Comparison of ENCODE assay signal across 20 mouse cellular contexts in genomic region chr5:113623052-113623451, GRCm38 (mm10). TPM values are rescaled to one million over a fixed set of nuclear protein-coding genes. Genes with fewer than 3 reads are reported as not detected.
DNase-seq lines count a peak whose midpoint lies in the region; ATAC-seq lines count a peak whose summit lies in the region.
"Had no signal": no experiment of that assay in that cellular context is flagged by ENCODE, and none has a peak within 500 bp of the region (broad histone marks: within the 10 kb centered on the region; RNA-seq: fewer than 3 reads in every experiment).

No protein-coding gene starts in this region.

- H3K36me3 ChIP-seq in forebrain, embryonic 10.5 days (replicated peaks) = no peaks in the 10 kb centered on the region
- no peaks in the 10 kb centered on the region for H3K36me3 ChIP-seq in forebrain, embryonic 16.5 days (ENCODE audit: control insufficient read depth, insufficient read depth)
- H3K36me3 ChIP-seq in midbrain, embryonic 11.5 days (ENCODE audit: control insufficient read depth, insufficient read depth, low read length) = no peaks in the 10 kb centered on the region
- H3K36me3 ChIP-seq in midbrain, embryonic 15.5 days (replicated peaks) = no peaks in the 10 kb centered on the region
- H3K36me3 ChIP-seq in embryonic facial prominence, embryonic 11.5 days (replicated peaks; ENCODE audit: control insufficient read depth, insufficient read depth, low read depth, low read length) = no peaks in the 10 kb centered on the region
- H3K36me3 ChIP-seq: embryonic facial prominence, embryonic 15.5 days; forebrain, embryonic 15.5 days; G1E; heart, embryonic 12.5 days; hindbrain, embryonic 13.5 days had no signal

- H3K9me3 ChIP-seq in forebrain, embryonic 10.5 days = no peaks in the 10 kb centered on the region
- no peaks in the 10 kb centered on the region for H3K9me3 ChIP-seq in forebrain, embryonic 16.5 days (ENCODE audit: control insufficient read depth, low read length)
- H3K9me3 ChIP-seq in midbrain, embryonic 11.5 days (ENCODE audit: control insufficient read depth, low read length) = no peaks in the 10 kb centered on the region
- H3K9me3 ChIP-seq in midbrain, embryonic 15.5 days = no peaks in the 10 kb centered on the region
- no peaks in the 10 kb centered on the region for H3K9me3 ChIP-seq in embryonic facial prominence, embryonic 11.5 days (replicated peaks; ENCODE audit: control insufficient read depth, low read length)
- H3K9me3 ChIP-seq: embryonic facial prominence, embryonic 15.5 days; forebrain, embryonic 15.5 days; hindbrain, embryonic 13.5 days had no signal

- H3K27ac ChIP-seq in forebrain, embryonic 10.5 days = peak overlapping the region; percentile 67
- no peak overlapping the region for H3K27ac ChIP-seq in forebrain, embryonic 16.5 days (ENCODE audit: low read length)
- no peak overlapping the region for H3K27ac ChIP-seq in midbrain, embryonic 11.5 days (ENCODE audit: low read depth, low read length)
- H3K27ac ChIP-seq in midbrain, embryonic 15.5 days = no peak overlapping the region
- H3K27ac ChIP-seq in embryonic facial prominence, embryonic 11.5 days (replicated peaks; ENCODE audit: low read depth, low read length) = no peak overlapping the region
- H3K27ac ChIP-seq: embryonic facial prominence, embryonic 15.5 days; forebrain, embryonic 15.5 days; heart, adult 2 months; hindbrain, embryonic 13.5 days; hindbrain, postnatal 0 days had no signal

- no peak for ATAC-seq in forebrain, embryonic 16.5 days
- no peak for ATAC-seq in midbrain, embryonic 11.5 days (ENCODE audit: low FRiP score)
- ATAC-seq in midbrain, embryonic 15.5 days (replicated peaks) = no peak
- no peak for ATAC-seq in embryonic facial prominence, embryonic 11.5 days (replicated peaks; ENCODE audit: insufficient number of reproducible peaks, low FRiP score, low TSS enrichment, low read depth)
- ATAC-seq: forebrain, embryonic 15.5 days; hindbrain, postnatal 0 days had no signal

- no peak overlapping the region for H3K9ac ChIP-seq in forebrain, embryonic 16.5 days (replicated peaks; ENCODE audit: low read depth, low read length)
- H3K9ac ChIP-seq in midbrain, embryonic 11.5 days (ENCODE audit: low read length) = no peak overlapping the region
- H3K9ac ChIP-seq in midbrain, embryonic 15.5 days = no peak overlapping the region
- H3K9ac ChIP-seq in embryonic facial prominence, embryonic 11.5 days (replicated peaks; ENCODE audit: low read length) = no peak overlapping the region
- H3K9ac ChIP-seq: embryonic facial prominence, embryonic 15.5 days; forebrain, embryonic 15.5 days; heart, embryonic 12.5 days; hindbrain, embryonic 13.5 days had no signal

- peaks cover 32% of the 10 kb centered on the region for H3K4me1 ChIP-seq in forebrain, embryonic 10.5 days
- no peaks in the 10 kb centered on the region for H3K4me1 ChIP-seq in forebrain, embryonic 16.5 days (replicated peaks; ENCODE audit: control insufficient read depth, insufficient read depth, low read length)
- H3K4me1 ChIP-seq in midbrain, embryonic 11.5 days (ENCODE audit: control insufficient read depth, insufficient read depth, low read length) = peaks cover 3% of the 10 kb centered on the region; the same call in 1 of the 2 replicates
- peaks cover 6% of the 10 kb centered on the region; the same call in 1 of the 2 replicates for H3K4me1 ChIP-seq in midbrain, embryonic 15.5 days
- H3K4me1 ChIP-seq in embryonic facial prominence, embryonic 11.5 days (ENCODE audit: control insufficient read depth, insufficient read depth, low read length) = no peaks in the 10 kb centered on the region

- WGBS in forebrain, embryonic 10.5 days = 13% methylated on average over 2 of the region's 2 CpGs
- 26% methylated on average over 1 of the region's 2 CpGs for WGBS in forebrain, embryonic 16.5 days
- WGBS in midbrain, embryonic 11.5 days = 7% methylated on average over 2 of the region's 2 CpGs
- 11% methylated on average over 2 of the region's 2 CpGs for WGBS in midbrain, embryonic 15.5 days
- WGBS in embryonic facial prominence, embryonic 11.5 days = 13% methylated on average over 2 of the region's 2 CpGs

- no peaks in the 10 kb centered on the region for H3K27me3 ChIP-seq in forebrain, embryonic 10.5 days (ENCODE audit: poor library complexity, severe bottlenecking)
- H3K27me3 ChIP-seq in forebrain, embryonic 16.5 days (replicated peaks; ENCODE audit: control insufficient read depth, insufficient read depth, low read length) = no peaks in the 10 kb centered on the region
- H3K27me3 ChIP-seq in midbrain, embryonic 11.5 days (ENCODE audit: control insufficient read depth, insufficient read depth, low read length) = no peaks in the 10 kb centered on the region
- no peaks in the 10 kb centered on the region for H3K27me3 ChIP-seq in midbrain, embryonic 15.5 days (replicated peaks)
- no peaks in the 10 kb centered on the region for H3K27me3 ChIP-seq in embryonic facial prominence, embryonic 11.5 days (ENCODE audit: control insufficient read depth, insufficient read depth, low read length)
- H3K27me3 ChIP-seq: embryonic facial prominence, embryonic 15.5 days; forebrain, embryonic 15.5 days had no signal

- DNase-seq in forebrain, embryonic 10.5 days (ENCODE audit: extremely low spot score, low spot score) = no peak
- peak; percentile 80 for DNase-seq in midbrain, embryonic 11.5 days (ENCODE audit: low spot score, missing footprints)
- peak; percentile 23 for DNase-seq in R1 (ENCODE audit: low read depth, low spot score)
- peak; percentile 16 for DNase-seq in embryonic facial prominence, embryonic 11.5 days (ENCODE audit: low spot score)
- DNase-seq in thymus, postnatal 4 days = no peak
- DNase-seq: adrenal gland, postnatal 10 days; cerebellum, adult 11 months; cerebellum, adult 9-11 months; gastrocnemius, postnatal 14 days; kidney, adult 18-20 months had no signal

- H3K4me2 ChIP-seq in forebrain, embryonic 16.5 days (ENCODE audit: low read length) = no peak overlapping the region
- no peak overlapping the region for H3K4me2 ChIP-seq in midbrain, embryonic 11.5 days
- no peak overlapping the region for H3K4me2 ChIP-seq in midbrain, embryonic 15.5 days
- no peak overlapping the region for H3K4me2 ChIP-seq in embryonic facial prominence, embryonic 11.5 days (ENCODE audit: low read depth, low read length)
- H3K4me2 ChIP-seq: embryonic facial prominence, embryonic 15.5 days; forebrain, embryonic 15.5 days; heart, embryonic 12.5 days; hindbrain, embryonic 13.5 days had no signal

- no peak overlapping the region for H3K4me3 ChIP-seq in forebrain, embryonic 10.5 days
- no peak overlapping the region for H3K4me3 ChIP-seq in forebrain, embryonic 16.5 days (replicated peaks; ENCODE audit: low read length)
- no peak overlapping the region for H3K4me3 ChIP-seq in midbrain, embryonic 11.5 days (ENCODE audit: low read depth, low read length)
- no peak overlapping the region for H3K4me3 ChIP-seq in midbrain, embryonic 15.5 days
- H3K4me3 ChIP-seq in embryonic facial prominence, embryonic 11.5 days (ENCODE audit: low read depth, low read length) = no peak overlapping the region
- H3K4me3 ChIP-seq: embryonic facial prominence, embryonic 15.5 days; erythroblast, embryonic 14.5 days; forebrain, embryonic 15.5 days; heart, adult 2 months; heart, embryonic 12.5 days; hindbrain, embryonic 13.5 days had no signal

RNA-seq across cellular contexts. Expression of gene Cmklr1, which starts 27.2 kb away (rescaled TPM):
- 0.32 and 0.98 TPM in 2 replicates for polyA plus RNA-seq in forebrain, embryonic 10.5 days (2016; fragmentation: Nextera tagmentation; extraction: Ambion mirVana)
- polyA plus RNA-seq in forebrain, embryonic 16.5 days (2015; fragmentation: Nextera tagmentation; extraction: Ambion mirVana) = 2.3 and 2.7 TPM in 2 replicates
- 0.98 and 2.2 TPM in 2 replicates for polyA plus RNA-seq in midbrain, embryonic 11.5 days (2014; fragmentation: Nextera tagmentation; extraction: Ambion mirVana)
- 2.0 and 2.8 TPM in 2 replicates for polyA plus RNA-seq in midbrain, embryonic 15.5 days (2015; fragmentation: Nextera tagmentation; extraction: Ambion mirVana)
- 1.6 and 1.7 TPM in 2 replicates for polyA plus RNA-seq in embryonic facial prominence, embryonic 11.5 days (2014; fragmentation: Nextera tagmentation; extraction: Ambion mirVana)
- polyA plus RNA-seq: erythroblast, embryonic 14.5 days; G1E had no signal

Comparison
In these comparisons a context has a peak if more than half of its experiments do, and no peak if none do; other contexts are left out.
1. DNase-seq: peak in midbrain, embryonic 11.5 days (single experiment), R1 (single experiment) and embryonic facial prominence, embryonic 11.5 days (single experiment); none in forebrain, embryonic 10.5 days (single experiment) and thymus, postnatal 4 days (single experiment).